ENCODE assay signal across 8 mouse cellular contexts in the genomic region with DNA sequence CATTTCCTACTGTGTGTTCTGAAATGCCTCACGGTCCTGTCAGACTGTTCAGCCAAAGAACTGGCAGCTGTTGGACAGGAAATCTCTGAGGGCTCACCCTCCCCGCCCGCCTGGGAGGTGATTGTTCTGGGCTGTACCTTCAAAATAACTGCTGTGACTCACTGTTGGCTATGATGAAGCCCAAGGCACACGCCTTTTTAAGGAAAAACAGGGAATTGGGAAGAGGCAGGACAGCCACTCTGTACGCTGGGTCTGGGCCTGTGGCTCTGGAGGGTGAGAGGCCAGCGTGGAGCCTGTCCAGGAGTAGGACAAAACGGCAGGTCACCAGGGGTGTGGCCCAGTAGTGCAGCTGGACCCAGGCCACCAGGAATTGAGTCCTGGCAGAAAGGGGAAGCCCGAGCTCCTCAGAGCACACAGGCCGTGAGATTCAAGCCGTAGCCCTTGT. TPM values are rescaled to one million over a fixed set of nuclear protein-coding genes. Genes with fewer than 3 reads are reported as not detected.
DNase-seq lines count a peak whose midpoint lies in the region; ATAC-seq and TF ChIP-seq lines count a peak whose summit lies in the region.

No protein-coding gene starts in this region.

- no peaks in the 10 kb centered on the region for H3K9me3 ChIP-seq in stomach, embryonic 16.5 days (replicated peaks; ENCODE audit: control insufficient read depth, low read length)

- peak overlapping the region; percentile 21; the same call in 1 of the 2 replicates for H3K4me3 ChIP-seq in gastrocnemius, adult 2 months
- H3K4me3 ChIP-seq in stomach, embryonic 16.5 days (replicated peaks; ENCODE audit: low read length): no peak overlapping the region

- H3K9ac ChIP-seq in stomach, embryonic 16.5 days (ENCODE audit: low read length): 0 out of 2 replicates have a peak overlapping the region, but pooled peaks have one; percentile 51

- intact Hi-C loops in gastrocnemius, adult 2 months (cut with DNase I): loop anchor here (1.0 kb wide), 1 partner anchor 45 kb away; no protein-coding TSS in a partner anchor

- 56% methylated on average over 10 of the region's 10 CpGs for WGBS in stomach, embryonic 16.5 days

- peak; percentile 23; the same call in 1 of the 2 replicates for ATAC-seq in stomach, embryonic 16.5 days (ENCODE audit: insufficient read depth, low FRiP score)
- ATAC-seq in erythroid progenitor cell, adult 5-6 weeks (replicated peaks; ENCODE audit: low FRiP score, poor library complexity, severe bottlenecking): no peak

- no peaks in the 10 kb centered on the region for H3K27me3 ChIP-seq in stomach, embryonic 16.5 days (ENCODE audit: control insufficient read depth, insufficient read depth, low read length)

- H3K4me2 ChIP-seq in stomach, embryonic 16.5 days (ENCODE audit: low read depth, low read length): no peak overlapping the region

- H3K36me3 ChIP-seq in stomach, embryonic 16.5 days (ENCODE audit: control insufficient read depth, insufficient read depth, low read length): no peaks in the 10 kb centered on the region

- H3K27ac ChIP-seq in gastrocnemius, adult 2 months: peak overlapping the region; percentile 87
- peak overlapping the region; percentile 81 for H3K27ac ChIP-seq in stomach, embryonic 16.5 days (ENCODE audit: low read length)

- no peak for TF ChIP-seq CTCF in gastrocnemius, adult 2 months (IDR thresholded peaks at IDR 0.05)

- peaks cover 18% of the 10 kb centered on the region for H3K4me1 ChIP-seq in stomach, embryonic 16.5 days (ENCODE audit: control insufficient read depth, insufficient read depth, low read length)

- DNase-seq in gastrocnemius, adult 2 months: peak; percentile 80
- DNase-seq in gastrocnemius, postnatal 4 days (ENCODE audit: low spot score in 2 of 2): no peak
- peak; percentile 90 for DNase-seq in Muller cell, postnatal 12 days (ENCODE audit: inconsistent ontology term)
- peak; percentile 87 for DNase-seq in heart, adult 8-10 months (ENCODE audit: low spot score)
- peak; percentile 70 for DNase-seq in kidney, postnatal 10 days
- DNase-seq in frontal cortex, postnatal 10 days (ENCODE audit: low spot score in 2 of 2): no peak

RNA-seq across cellular contexts. Expression of a gene that starts 18.8 kb away (rescaled TPM):
- 10 to 100 TPM in 1 of 2 experiments, 1 to 10 TPM in 1; 5.6 to 14.3 TPM for total RNA-seq in gastrocnemius, adult 2 months (2021)
- 1 to 10 TPM; 5.5 to 6.6 TPM for total RNA-seq in gastrocnemius, postnatal 4 days (2021)
- 10 to 100 TPM; 11.5 to 15.5 (median 13.7) TPM for total RNA-seq in heart, adult 8-10 months (2022)
- polyA plus RNA-seq in stomach, embryonic 16.5 days (2015; fragmentation: Nextera tagmentation; extraction: Ambion mirVana): 31.2 and 35.2 TPM in 2 replicates
- total RNA-seq in erythroid progenitor cell, adult 5-6 weeks (2015; ENCODE audit: low replicate concordance): 0.84 and 2.2 TPM in 2 replicates
- total RNA-seq in erythroid progenitor cell, adult 5-6 weeks (2017; ENCODE audit: low replicate concordance): 8.2 and 18.2 TPM in 2 replicates

RNA-seq across cellular contexts. Expression of a gene that starts 39.9 kb away (rescaled TPM):
- 1 to 10 TPM; 4.1 to 6.2 TPM for total RNA-seq in gastrocnemius, adult 2 months (2021)
- total RNA-seq in gastrocnemius, postnatal 4 days (2021): 10 to 100 TPM; 24.4 to 29.3 TPM
- total RNA-seq in heart, adult 8-10 months (2022): 10 to 100 TPM; 13.7 to 24.0 (median 16.5) TPM
- 39.6 and 44.4 TPM in 2 replicates for polyA plus RNA-seq in stomach, embryonic 16.5 days (2015; fragmentation: Nextera tagmentation; extraction: Ambion mirVana)
- 15.5 TPM in 2 replicates for total RNA-seq in erythroid progenitor cell, adult 5-6 weeks (2015; ENCODE audit: low replicate concordance)
- 7.3 and 9.6 TPM in 2 replicates for total RNA-seq in erythroid progenitor cell, adult 5-6 weeks (2017; ENCODE audit: low replicate concordance)

Comparison
In these comparisons a context has a peak if more than half of its experiments do, and no peak if none do; other contexts are left out.
1. DNase-seq: peak in gastrocnemius, adult 2 months (single experiment), Muller cell, postnatal 12 days (single experiment), heart, adult 8-10 months (single experiment) and kidney, postnatal 10 days (single experiment); none in gastrocnemius, postnatal 4 days (0 of 2) and frontal cortex, postnatal 10 days (0 of 2).